Mouse (Mus musculus): Measurements from ENCODE around the gene Kif5a.

Gene Kif5a

DNA sequence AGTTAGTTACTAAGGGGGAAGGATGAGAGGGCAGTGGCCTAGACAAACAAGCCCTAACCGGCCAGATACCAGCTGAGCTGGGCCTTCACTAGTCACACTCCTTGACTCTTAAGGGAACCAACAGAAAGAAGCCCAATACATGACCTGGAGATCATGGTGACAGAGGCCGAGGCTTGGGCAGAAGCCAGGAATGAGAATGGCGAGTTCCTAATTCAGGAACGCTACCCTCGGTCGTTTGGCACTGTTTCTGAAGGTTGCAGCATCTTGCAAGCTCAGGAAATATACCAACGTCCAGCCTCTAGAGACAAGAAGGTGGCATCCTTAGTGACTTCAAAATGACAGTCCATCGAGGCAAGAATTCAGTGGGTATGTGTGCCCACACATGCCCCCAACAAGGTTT is 1.2 kb upstream of the Kif5a start:
- DNase-seq = no peak

DNA sequence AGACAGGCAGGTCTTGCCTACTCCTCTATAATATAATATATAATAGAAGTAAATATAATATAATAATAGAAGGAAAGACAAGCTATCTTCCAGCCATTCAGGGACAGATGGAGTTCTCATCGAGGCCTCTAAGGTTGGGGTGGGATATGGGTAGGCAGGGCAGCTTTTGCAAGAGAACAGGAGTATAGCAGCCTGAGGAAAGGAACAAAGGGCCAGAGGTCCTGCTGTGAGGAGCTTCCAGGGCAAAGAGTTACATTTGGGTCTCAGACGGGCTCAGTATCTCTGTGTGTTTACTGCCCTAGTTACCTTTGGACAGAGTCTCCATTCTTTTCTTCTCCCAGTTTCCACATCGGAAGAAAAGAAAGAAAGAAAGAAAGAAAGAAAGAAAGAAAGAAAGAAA is 483 bp upstream of the Kif5a start:
- DNase-seq = no peak

DNA sequence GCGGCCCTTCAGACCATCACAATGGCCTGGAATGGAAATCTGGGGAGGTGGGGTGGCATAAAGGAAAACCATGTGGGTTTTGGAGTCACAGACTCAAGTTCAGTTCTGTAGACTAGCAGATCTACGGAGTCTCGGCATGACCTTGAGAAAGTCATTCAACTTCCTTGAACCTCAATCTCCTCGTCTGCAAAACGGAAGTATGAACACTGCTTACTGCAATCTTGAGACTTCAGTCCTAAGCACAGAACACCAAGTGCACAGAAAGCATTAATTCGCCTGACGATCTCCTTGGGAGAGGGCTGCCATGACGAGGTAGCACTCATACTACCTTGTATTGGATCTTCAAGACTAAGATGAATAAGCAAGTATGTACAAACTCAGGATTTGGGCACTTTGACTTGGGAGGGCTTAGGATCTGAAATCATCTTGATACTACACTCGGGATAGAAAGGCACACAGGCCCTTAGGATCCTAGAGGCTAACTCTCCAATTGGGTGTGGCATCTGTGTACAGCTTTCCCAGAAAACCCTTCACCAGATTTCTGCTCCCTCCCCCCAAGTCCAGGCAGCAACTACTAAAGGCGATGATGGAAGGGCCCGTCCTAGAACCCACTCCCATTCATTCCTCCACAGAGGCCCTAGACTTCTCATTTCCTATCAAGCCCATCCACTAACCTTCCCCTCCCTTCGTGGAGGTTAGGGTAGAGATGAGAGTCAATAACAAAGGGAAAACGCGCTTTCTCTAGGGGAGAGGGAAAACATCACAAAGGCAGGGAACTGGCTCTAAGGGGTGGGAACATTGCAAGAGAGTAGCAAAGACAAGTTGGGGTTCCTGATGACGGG is 1.2 kb downstream of the Kif5a start:
- DNase-seq = no peak

DNA sequence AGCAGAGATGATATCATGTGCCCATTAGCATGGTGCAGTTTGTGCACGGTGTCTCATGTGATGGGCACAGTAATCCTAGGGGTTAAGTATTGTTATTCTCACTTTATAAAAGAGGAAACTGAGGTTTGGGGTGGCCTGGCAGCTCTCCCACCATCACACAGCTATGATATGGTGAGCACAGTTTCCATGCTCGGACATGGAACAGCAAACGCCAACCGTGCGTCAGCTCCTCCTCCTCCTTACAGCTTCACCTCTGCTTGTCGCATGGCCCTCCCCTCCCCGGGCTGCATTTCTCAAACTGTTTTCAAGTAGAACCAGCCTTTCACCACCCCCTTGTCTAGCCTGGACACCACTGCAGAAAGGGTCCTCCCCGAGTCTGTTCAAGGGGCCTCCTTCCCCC is 4.7 kb downstream of the Kif5a start:
- no peak for DNase-seq

DNA sequence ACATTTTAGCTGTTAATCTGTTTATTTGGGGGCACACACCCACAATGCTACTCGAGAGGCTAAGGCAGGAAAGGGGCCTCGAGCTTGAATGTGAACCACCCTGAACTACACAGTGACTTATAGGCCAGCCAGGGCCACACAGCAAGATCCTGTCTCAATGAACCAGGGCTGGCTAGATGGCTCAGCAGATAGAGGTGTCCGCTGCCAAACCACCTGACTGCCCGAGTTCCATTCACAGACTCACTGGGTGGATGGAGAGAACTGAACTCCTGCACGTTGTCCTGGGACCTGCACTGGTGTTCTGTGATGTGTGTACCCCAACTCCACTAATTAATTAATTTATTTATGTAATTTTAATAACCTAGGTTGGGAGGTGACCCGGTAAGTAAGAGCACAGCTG is 5.4 kb downstream of the Kif5a start:
- no peak for DNase-seq

DNA sequence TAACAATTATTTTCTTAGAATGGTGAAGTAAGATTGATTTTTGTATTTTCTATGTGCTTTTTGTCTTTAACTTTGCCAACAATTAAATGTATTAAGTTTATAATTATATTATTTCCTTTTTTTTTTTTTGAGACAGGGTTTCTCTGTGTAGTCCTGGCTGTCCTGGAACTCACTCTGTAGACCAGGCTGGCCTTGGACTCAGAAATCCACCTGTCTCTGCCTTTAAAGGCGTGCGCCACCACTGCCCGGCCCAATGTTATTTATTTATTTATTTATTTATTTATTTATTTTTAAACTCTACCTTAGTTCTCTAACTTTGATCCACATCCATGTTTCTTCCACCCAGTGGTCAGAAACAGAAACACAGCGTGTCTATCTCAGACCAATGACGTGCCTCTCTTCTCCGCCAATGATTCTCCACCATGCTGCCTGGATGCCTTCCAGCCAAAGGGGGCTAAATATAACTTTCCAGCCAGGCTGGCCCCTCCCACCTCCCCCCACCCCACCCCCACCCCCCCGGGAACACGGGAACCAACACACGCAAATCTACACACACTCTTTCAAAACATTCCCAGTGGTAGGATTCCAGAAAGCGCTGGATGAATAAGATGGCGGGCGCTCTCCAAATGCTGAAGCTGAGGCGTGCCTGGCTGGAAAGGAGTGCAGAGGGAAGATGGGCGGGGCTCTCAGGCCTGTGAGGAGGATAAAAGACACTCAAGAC is 7.4 kb downstream of the Kif5a start:
- DNase-seq = no peak

DNA sequence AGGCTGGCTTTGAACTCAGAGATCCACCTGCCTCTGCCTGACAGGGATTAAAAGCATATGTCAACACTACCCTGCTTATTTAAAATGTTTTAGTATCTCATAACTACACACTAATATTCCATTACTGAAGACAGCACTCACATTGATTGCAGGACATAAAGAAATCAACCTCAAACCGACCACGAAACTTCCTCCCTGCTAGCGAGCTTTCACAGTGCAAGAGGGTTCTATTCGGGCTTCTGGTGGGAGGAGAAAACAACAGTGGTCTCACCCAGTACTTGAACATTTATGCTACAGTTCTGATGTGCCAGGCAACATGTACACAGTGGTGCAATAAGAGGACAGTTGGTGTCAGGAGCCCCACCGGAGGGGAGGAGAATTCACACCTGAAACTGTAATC is 12.3 kb downstream of the Kif5a start:
- DNase-seq = no peak

DNA sequence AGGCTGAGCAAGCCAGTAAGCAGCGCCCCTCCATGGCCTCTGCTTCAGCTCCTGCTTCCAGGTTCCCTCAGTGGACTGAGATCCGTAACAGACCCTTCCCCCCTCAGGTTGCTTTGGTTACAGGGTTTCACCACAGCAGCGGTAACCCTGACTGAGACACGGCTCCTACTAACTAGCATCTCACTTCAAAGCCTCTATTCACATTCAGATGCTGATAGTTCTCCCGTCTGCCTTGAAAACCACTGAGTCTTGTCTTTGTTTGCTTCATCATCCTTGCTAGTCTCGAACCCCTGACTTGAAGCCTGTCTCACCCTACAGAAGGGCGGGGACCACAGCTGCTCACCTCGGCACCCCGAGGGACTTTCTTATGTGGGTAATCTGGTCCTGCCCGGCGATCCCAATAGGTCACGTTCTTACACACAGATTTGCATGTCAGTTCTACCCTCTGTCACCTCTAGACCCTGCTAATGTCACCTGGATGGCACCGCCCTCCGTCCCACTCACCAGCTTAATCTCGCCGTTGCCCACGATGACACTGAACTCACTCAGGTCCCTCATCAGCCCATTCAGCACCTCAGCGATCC is 24.8 kb downstream of the Kif5a start:
- DNase-seq = no peak

DNA sequence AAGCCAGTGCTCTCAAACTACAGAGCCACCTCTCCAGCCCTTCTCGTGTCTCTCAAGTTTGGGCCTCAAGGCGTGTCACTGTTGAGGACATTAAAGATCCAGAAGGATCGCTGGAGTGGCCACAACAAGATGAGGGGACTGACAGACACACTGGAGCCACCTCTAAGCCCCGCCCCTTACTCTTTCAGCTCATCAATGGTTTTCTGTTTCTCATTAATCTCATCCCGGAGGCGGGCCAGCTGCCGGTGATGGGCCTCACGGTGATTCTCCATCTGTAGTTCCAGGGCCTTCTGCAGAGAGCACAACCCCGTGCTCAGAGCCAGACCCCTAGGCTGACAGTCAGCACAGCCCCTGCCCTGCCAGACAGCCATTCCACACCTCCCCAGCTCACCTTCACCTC is 26.6 kb downstream of the Kif5a start:
- no peak for DNase-seq

DNA sequence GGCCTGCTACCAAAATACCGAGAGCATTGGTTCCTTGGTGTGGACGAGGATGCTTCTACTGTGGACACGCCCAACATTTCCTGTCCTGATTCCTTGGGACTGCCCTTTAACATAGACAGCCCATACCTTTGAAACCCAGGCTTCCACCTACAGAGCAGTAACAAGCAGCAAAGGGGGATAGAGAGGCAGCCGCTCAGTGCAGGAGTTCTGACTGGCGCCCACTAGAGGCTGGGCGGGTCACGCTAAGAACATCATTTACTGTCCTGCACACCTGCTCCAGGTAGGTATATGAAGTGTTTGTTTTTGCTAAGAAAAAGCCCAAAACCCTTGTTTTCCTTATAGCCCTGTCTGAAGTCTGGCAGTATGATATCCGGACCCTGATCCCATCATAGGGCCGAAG is 30.0 kb downstream of the Kif5a start:
- peak; percentile 35 for DNase-seq

DNA sequence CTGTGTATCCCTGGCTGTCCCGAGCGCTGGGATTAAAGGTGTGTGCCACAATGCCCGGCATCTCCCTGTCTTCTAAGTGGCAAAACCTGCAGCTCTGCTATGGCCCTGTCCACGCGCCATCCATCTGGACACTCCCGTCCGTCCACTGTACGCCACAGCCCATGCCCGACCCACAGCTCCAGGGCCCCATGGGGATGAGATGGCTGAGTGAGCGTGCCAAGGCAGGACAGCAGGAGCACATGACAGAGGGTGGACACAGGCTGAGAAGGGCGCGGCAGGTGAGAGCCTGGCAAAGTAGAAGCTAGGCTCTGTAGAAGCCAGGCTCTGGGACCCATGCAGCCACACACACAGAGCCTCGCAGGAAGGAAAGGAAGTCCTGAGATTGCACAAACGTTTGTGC is 31.4 kb downstream of the Kif5a start:
- no peak for DNase-seq

DNA sequence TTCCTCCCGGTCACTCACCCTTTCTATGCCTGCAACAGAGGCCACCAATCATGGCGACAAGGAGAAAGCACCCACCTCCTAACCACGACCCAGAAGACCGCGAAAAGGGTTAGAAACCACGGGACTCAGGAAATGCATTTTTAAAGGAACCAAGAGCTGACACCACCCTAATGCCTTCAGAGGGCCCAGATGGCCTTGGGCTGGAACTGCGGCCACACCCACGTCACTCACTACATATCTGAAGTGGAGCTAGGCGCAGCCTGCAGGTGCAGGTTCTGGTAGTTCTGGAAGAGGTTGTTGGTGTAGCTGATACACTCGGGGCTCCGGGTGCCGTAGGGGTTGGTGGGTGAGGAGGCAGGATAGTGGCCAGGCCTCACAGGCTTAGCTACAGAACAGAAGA is 32.5 kb downstream of the Kif5a start:
- DNase-seq = no peak

DNA sequence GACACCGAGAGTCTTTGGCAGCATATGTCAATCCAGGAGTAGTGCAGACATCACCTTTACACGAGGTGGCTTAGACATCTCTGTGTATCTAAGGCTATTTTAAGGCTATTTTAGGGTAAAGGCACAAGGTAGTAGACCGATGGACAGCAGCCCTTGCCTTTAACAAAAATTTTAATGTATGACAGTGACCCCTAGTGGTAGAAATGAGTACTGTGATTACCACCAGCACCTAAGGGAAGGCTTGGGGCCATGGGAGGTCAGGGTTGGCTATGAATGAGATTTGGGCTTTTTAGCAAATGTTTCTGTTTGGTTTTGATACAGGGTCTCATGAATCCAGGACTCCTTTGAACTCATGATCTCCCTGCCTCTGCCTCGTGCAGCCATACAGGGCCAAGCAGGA is 34.3 kb downstream of the Kif5a start:
- peak; percentile 37 for DNase-seq

DNA sequence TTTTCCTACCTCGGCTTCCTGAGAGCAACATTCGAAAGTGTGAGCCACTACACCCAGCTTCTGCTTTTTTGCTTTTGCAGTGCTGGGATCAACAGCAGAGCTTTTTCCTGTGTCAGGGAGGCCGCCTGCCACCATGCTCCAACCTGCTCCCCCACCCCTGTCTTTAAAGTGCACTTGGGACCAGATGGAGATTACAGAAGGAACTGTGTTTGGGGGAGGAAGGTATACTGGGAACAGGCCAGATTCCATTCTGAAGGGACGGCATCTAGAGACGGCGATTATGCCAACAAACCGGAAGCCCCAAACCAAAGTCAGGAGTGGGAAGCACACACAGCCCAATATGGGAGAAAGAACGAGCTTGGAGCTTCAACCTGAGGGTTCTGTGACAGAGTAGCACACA is 36.0 kb downstream of the Kif5a start:
- DNase-seq = no peak

DNA sequence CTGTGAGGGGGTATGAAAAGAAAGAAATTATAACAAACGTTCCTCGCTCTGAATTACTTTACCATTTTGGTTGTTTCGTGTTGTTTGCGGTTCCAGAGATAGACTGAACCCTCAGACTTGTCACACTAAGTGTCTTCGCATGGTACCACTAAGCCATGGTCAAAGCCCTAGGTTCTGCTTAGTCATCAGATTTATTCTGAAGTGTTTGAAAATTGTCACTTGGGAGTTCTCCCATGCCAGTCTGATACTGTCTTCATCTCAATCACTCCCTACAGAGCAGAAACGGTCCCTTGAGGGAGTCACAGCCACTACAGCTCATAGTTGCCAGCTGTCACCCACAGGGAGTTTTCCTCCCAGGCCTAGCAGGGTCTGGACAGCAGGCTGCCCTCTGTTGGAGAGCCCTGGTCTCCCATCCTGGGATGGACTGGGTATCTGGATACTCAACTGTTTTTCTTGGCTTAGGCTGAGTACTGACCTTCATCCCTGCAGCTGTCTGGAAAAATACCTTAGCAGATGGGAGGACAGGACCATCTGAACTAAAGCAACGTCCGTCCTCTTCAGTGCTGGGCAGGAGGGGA is 36.7 kb downstream of the Kif5a start:
- DNase-seq = no peak

DNA sequence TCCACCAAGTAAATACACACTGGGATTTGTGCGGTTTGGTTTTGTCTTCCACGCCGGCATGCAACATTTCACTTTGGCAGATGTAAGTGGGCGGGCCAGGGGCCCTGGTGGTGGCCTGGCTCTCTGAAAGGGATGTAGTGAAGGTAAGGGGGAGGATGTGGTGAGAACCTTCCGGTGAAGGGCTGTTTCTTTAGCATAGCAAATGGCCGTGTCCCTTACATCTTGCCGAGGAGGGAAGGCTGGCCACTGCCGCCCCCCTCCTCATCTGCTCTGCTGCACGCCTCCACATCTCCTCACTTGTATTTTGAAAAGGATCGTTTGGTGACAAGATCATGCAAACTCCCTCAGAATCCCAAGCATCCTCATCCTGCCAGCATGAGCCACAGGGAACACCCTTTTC is 37.4 kb downstream of the Kif5a start:
- DNase-seq = peak; percentile 21

DNA sequence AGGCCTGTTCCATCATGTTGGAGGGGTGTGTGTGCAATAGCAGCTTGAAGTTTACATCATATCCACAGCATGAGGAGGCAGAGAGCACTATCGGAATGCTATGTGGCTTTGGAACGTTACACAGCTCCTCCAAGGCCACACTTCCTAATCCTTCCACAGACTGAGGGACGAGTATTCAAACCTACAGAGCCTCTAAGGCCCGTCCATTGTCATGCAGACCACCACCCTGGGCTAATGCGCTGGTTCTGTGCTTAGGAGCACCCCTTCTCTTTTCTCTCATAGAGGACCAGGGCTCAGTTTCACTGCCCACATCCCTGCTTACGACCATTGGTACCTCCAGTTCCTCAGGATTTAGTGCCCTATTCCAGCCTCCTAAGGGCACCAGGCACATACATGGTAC is 37.9 kb downstream of the Kif5a start:
- no peak for DNase-seq

DNA sequence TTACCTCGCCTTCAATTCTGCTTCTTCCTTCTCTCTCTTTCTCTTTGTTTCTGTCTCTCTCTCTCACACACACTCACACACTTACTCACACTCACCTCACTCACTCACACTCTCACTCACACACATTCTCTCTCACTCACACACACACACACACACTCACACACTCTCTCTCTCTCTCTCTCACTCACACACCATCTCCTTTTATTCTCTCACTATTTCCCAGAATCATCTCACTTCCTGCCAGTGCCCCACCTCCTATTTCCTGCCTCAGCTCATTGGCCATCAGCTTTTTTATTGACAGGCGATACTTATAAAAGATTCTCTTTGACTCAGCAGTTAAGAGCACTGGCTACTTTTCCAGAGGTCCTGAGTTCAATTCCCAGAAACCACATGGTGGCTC is 44.8 kb downstream of the Kif5a start:
- DNase-seq = no peak

DNA sequence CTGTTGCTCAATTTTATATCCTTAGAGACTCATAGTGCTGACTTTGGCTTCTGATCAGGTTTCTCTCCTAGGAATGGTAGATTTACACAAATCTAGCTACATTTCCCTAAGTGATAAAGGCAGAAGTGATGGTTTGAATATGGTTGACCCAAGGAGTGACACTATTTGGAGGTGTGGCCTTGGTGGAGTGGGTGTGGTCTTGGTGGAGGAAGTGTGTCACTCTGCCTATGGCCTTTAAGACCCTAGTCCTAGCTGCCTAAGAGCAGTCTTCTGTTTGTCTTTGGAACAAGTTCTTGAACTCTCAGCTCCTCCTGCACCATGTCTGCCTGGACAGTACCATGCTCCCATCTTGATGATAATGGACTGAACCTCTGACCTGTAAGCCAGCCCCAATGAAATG is 46.0 kb downstream of the Kif5a start:
- DNase-seq = no peak

DNA sequence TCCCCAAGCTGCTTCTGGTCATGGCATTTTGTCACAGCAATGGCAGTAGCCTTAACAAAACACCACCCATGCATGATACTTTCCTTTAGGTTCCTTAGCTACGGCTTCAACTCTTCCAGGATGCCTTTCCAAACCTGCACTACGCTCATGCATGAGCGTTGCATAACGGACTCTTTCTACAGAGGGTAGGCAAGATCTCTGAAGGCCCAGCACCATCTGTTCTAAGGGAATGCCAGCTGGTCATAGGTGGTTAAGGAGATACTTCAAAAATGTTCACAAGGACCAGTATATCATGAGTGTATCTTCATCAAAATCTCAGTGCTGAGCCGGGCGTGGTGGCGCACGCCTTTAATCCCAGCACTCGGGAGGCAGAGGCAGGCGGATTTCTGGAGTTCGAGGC is 46.7 kb downstream of the Kif5a start:
- no peak for DNase-seq

DNA sequence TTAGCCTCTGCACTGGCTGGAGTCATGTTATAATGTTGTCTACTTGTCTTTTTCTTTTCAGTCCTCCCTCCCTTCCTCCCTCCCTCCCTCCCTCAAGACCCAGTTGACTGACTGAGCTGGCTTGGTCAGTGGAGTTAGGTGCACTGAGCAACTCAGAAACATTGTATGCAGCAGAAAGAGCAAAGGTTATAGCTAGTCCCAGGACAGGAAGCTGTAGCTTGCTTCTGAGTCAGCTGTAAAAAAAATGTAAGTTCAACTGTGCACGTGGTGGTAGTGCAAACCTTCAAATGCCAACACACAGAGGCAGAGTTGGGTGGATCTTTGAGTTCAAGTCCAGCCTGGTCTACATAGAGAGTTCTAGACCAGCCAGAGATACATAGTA is 48.7 kb downstream of the Kif5a start:
- DNase-seq = no peak

DNA sequence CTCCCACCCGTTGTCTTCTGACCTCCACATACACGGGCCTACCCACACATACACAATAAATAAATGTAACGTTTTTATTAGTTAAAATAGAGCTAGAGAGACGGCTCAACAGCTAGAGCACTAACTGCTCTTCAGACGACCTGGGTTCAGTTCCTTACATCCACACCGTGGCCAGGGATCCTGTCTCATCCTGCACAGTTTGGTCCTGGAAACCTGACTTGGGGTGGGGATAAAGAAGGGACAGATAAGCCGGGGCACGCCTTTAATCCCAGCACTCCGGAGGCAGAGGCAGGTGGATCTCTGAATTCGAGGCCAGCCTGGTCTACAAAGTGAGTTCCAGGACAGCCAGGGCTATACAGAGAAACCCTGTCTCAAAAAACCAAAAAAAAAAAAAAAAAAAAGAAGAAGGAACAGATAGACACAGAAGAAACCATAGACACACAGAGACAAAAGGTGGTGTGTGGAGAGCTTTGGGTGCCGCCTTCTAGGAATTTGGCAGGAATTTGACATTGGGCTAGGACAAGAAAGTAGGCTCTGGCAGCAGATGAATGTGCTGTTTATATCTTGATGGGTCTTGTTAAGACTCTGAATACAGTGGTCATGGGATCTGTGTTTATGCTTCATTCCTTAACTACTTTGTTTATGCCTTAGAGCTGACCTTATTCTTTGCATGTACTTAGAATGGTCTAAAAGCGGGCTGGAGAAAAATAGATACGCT is 49.3 kb downstream of the Kif5a start:
- DNase-seq = no peak

DNA sequence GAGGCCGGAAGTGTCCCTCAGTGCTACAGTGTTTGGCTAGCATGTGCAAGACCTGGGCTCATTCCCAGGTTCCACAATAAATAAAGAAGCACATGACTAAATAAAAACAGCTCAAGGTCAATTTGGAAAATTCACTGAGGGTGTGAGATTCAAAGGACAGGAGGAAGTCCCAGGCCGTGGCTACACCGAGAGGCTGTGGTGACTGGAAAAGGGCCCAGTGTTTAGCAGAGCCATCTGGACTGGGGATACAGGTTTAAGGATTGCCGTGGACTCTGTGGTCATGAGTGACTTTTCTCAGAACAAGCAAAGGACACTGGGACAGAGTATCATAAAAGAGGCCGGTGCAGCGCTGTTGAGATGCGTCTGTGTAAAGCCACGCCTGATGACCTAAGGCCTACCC is 49.9 kb downstream of the Kif5a start:
- no peak for DNase-seq
